Mouse (Mus musculus): ENCODE data around the gene Mlst8. TPM values are rescaled to one million over a fixed set of nuclear protein-coding genes. Genes with fewer than 3 reads are reported as not detected.
A peak's percentile ranks its signal among the peaks of the same experiment; 100 is the strongest.
"Not testable (repeated sequence)": the region's sequence is repeated elsewhere in the genome, so short reads cannot be mapped to it uniquely, and the experiment has no call there.

The Mlst8 gene
- total and polyA plus RNA-seq, 3 experiments, result 25.6 to 61.7 (median 26.0) TPM

GRCm38 (mm10) chr17:24426471-24427169 is 52.3 kb downstream of the Mlst8 start, which contains the start of gene Eci1:
Gene Eci1 (plus strand): TSS chr17:24426641.
- peak; percentile 99 for DNase-seq

- DNase-seq, result no peak
These were observed 53.0 kb downstream of the Mlst8 start for GRCm38 (mm10) chr17:24425905-24426304.

GRCm38 (mm10) chr17:24425326-24425725 is 53.6 kb downstream of the Mlst8 start:
- DNase-seq, result not testable (repeated sequence)

GRCm38 (mm10) chr17:24424489-24424888 is 54.4 kb downstream of the Mlst8 start:
- DNase-seq, result no peak

Other genes with a start within 250 kb of the Mlst8 start
- gene Ccnf, start 227.6 kb downstream of the Mlst8 start, total RNA-seq (2021), result 1 to 10 TPM; 1.8 to 4.0 TPM
- 1.9 and 2.0 TPM in 2 replicates for gene Ccnf, start 227.6 kb downstream of the Mlst8 start, polyA plus RNA-seq (2012; rRNA removed)
- gene Abca17, start 128.0 kb downstream of the Mlst8 start, total RNA-seq (2021), result under 1 TPM; 0.09 to 0.10 TPM
- not detected in 2 replicates for gene Abca17, start 128.0 kb downstream of the Mlst8 start, polyA plus RNA-seq (2012; rRNA removed)
- 10 to 100 TPM; 22.8 to 24.0 TPM for gene Abca3, start 127.1 kb downstream of the Mlst8 start, total RNA-seq (2021)
- 26.4 and 33.6 TPM in 2 replicates for gene Abca3, start 127.1 kb downstream of the Mlst8 start, polyA plus RNA-seq (2012; rRNA removed)
- 10 to 100 TPM; 61.4 to 70.3 TPM for gene Rnps1, start 64.5 kb downstream of the Mlst8 start, total RNA-seq (2021)
- gene Rnps1, start 64.5 kb downstream of the Mlst8 start, polyA plus RNA-seq (2012; rRNA removed), result 84.4 and 95.2 TPM in 2 replicates
- 100 to 1,000 TPM; 303 to 325 TPM for gene Eci1, start 52.4 kb downstream of the Mlst8 start, total RNA-seq (2021)
- 163 and 182 TPM in 2 replicates for gene Eci1, start 52.4 kb downstream of the Mlst8 start, polyA plus RNA-seq (2012; rRNA removed)
- 1 to 10 TPM; 2.1 to 3.7 TPM for gene Dnase1l2, start 36.0 kb downstream of the Mlst8 start, total RNA-seq (2021)
- gene Dnase1l2, start 36.0 kb downstream of the Mlst8 start, polyA plus RNA-seq (2012; rRNA removed), result 1.8 and 4.1 TPM in 2 replicates
- 10 to 100 TPM; 17.0 to 21.8 TPM for gene E4f1, start 8.8 kb downstream of the Mlst8 start, total RNA-seq (2021)
- 57.5 and 59.5 TPM in 2 replicates for gene E4f1, start 8.8 kb downstream of the Mlst8 start, polyA plus RNA-seq (2012; rRNA removed)
- 100 to 1,000 TPM in 1 of 2 experiments, 10 to 100 TPM in 1; 65.0 to 104 TPM for gene Pgp, start 8.7 kb downstream of the Mlst8 start, total RNA-seq (2021)
- gene Pgp, start 8.7 kb downstream of the Mlst8 start, polyA plus RNA-seq (2012; rRNA removed), result 254 TPM in 2 replicates
- gene Bricd5, start 5.2 kb downstream of the Mlst8 start, total RNA-seq (2021), result under 1 TPM; 0.38 to 0.69 TPM
- 0.57 and 0.67 TPM in 2 replicates for gene Bricd5, start 5.2 kb downstream of the Mlst8 start, polyA plus RNA-seq (2012; rRNA removed)
- gene Caskin1, start 9.5 kb upstream of the Mlst8 start, total RNA-seq (2021), result 10 to 100 TPM; 19.4 to 28.7 TPM
- 47.0 and 47.7 TPM in 2 replicates for gene Caskin1, start 9.5 kb upstream of the Mlst8 start, polyA plus RNA-seq (2012; rRNA removed)
- gene Traf7, start 48.9 kb upstream of the Mlst8 start, total RNA-seq (2021), result 100 to 1,000 TPM in 1 of 2 experiments, 10 to 100 TPM in 1; 91.4 to 105 TPM
- gene Traf7, start 48.9 kb upstream of the Mlst8 start, polyA plus RNA-seq (2012; rRNA removed), result 152 and 167 TPM in 2 replicates
- 1 to 10 TPM in 1 of 2 experiments, under 1 TPM in 1; 0.98 to 1.8 TPM for gene Rab26, start 55.1 kb upstream of the Mlst8 start, total RNA-seq (2021)
- 0.65 and 1.1 TPM in 2 replicates for gene Rab26, start 55.1 kb upstream of the Mlst8 start, polyA plus RNA-seq (2012; rRNA removed)
- gene Pkd1, start 70.8 kb upstream of the Mlst8 start, total RNA-seq (2021), result 10 to 100 TPM; 34.3 to 40.5 TPM
- 73.2 and 73.3 TPM in 2 replicates for gene Pkd1, start 70.8 kb upstream of the Mlst8 start, polyA plus RNA-seq (2012; rRNA removed)
- gene Tsc2, start 153.6 kb upstream of the Mlst8 start, total RNA-seq (2021), result 100 to 1,000 TPM in 1 of 2 experiments, 10 to 100 TPM in 1; 83.5 to 110 TPM
- gene Tsc2, start 153.6 kb upstream of the Mlst8 start, polyA plus RNA-seq (2012; rRNA removed), result 160 and 180 TPM in 2 replicates
- gene Nthl1, start 153.6 kb upstream of the Mlst8 start, total RNA-seq (2021), result 10 to 100 TPM in 1 of 2 experiments, 1 to 10 TPM in 1; 4.8 to 10.1 TPM
- 9.4 and 13.8 TPM in 2 replicates for gene Nthl1, start 153.6 kb upstream of the Mlst8 start, polyA plus RNA-seq (2012; rRNA removed)
- gene Slc9a3r2, start 171.2 kb upstream of the Mlst8 start, total RNA-seq (2021), result 10 to 100 TPM; 51.8 to 76.0 TPM
- gene Slc9a3r2, start 171.2 kb upstream of the Mlst8 start, polyA plus RNA-seq (2012; rRNA removed), result 120 and 150 TPM in 2 replicates
- gene Npw, start 179.4 kb upstream of the Mlst8 start, total RNA-seq (2021), result not detected
- 0.60 and 2.4 TPM in 2 replicates for gene Npw, start 179.4 kb upstream of the Mlst8 start, polyA plus RNA-seq (2012; rRNA removed)
- 10 to 100 TPM; 40.8 to 51.3 TPM for gene Zfp598, start 190.6 kb upstream of the Mlst8 start, total RNA-seq (2021)
- gene Zfp598, start 190.6 kb upstream of the Mlst8 start, polyA plus RNA-seq (2012; rRNA removed), result 86.0 and 99.0 TPM in 2 replicates
- gene Syngr3, start 210.9 kb upstream of the Mlst8 start, total RNA-seq (2021), result 1 to 10 TPM; 2.0 to 2.4 TPM
- 2.1 and 5.3 TPM in 2 replicates for gene Syngr3, start 210.9 kb upstream of the Mlst8 start, polyA plus RNA-seq (2012; rRNA removed)
- gene Gfer, start 217.1 kb upstream of the Mlst8 start, total RNA-seq (2021), result 10 to 100 TPM; 37.7 to 41.6 TPM
- gene Gfer, start 217.1 kb upstream of the Mlst8 start, polyA plus RNA-seq (2012; rRNA removed), result 40.7 and 43.1 TPM in 2 replicates
- gene Noxo1, start 217.2 kb upstream of the Mlst8 start, total RNA-seq (2021), result 1 to 10 TPM; 2.8 to 6.4 TPM
- 4.9 and 9.4 TPM in 2 replicates for gene Noxo1, start 217.2 kb upstream of the Mlst8 start, polyA plus RNA-seq (2012; rRNA removed)
- 10 to 100 TPM; 27.9 to 41.1 TPM for gene Tbl3, start 228.6 kb upstream of the Mlst8 start, total RNA-seq (2021)
- 49.0 and 63.2 TPM in 2 replicates for gene Tbl3, start 228.6 kb upstream of the Mlst8 start, polyA plus RNA-seq (2012; rRNA removed)
- not detected for gene Rnf151, start 239.0 kb upstream of the Mlst8 start, total RNA-seq (2021)
- gene Rnf151, start 239.0 kb upstream of the Mlst8 start, polyA plus RNA-seq (2012; rRNA removed), result 0.25 and 0.61 TPM in 2 replicates
- gene Rps2, start 239.0 kb upstream of the Mlst8 start, total RNA-seq (2021), result 100 to 1,000 TPM; 718 to 903 TPM
- 2,302 and 2,907 TPM in 2 replicates for gene Rps2, start 239.0 kb upstream of the Mlst8 start, polyA plus RNA-seq (2012; rRNA removed)
- gene Ndufb10, start 245.4 kb upstream of the Mlst8 start, total RNA-seq (2021), result 100 to 1,000 TPM; 242 to 306 TPM
- gene Ndufb10, start 245.4 kb upstream of the Mlst8 start, polyA plus RNA-seq (2012; rRNA removed), result 277 and 298 TPM in 2 replicates
- gene Rpl3l, start 248.7 kb upstream of the Mlst8 start, total RNA-seq (2021), result under 1 TPM in 1 of 2 experiments, not detected in 1; 0.28 TPM
- 0.17 TPM in 1 of 2 replicates, not detected in the other for gene Rpl3l, start 248.7 kb upstream of the Mlst8 start, polyA plus RNA-seq (2012; rRNA removed)